Mouse (Mus musculus) monocyte, adult 5-6 weeks (primary cell): ENCODE data around the gene Clspn. TPM values are rescaled to one million over a fixed set of nuclear protein-coding genes. Genes with fewer than 3 reads are reported as not detected.

Experiments used
- ATAC-seq: fragments of 153-309, 156-312 bp; replicated peaks from 2 replicates; pipeline ENCODE4 v1.8.0; 2017; ENCODE audit warnings: mild to moderate bottlenecking; ENCODE audit not compliant: low TSS enrichment, insufficient number of reproducible peaks, severe bottlenecking, poor library complexity, low FRiP score
- total RNA-seq: library from RNA; stranded (forward); fragments of 200-1000, 200-491, 200-594 nt; gene quantifications from 3 replicates; pipeline ENCODE4 v1.2.3, GENCODE M21; 2017

The Clspn gene
- total RNA-seq, 1 experiment from 2014 or later = 9.2 TPM

GRCm38 (mm10) chr4:126619691-126620330 lies 63.1 kb downstream of the Clspn start:
- ATAC-seq = no peak

DNA sequence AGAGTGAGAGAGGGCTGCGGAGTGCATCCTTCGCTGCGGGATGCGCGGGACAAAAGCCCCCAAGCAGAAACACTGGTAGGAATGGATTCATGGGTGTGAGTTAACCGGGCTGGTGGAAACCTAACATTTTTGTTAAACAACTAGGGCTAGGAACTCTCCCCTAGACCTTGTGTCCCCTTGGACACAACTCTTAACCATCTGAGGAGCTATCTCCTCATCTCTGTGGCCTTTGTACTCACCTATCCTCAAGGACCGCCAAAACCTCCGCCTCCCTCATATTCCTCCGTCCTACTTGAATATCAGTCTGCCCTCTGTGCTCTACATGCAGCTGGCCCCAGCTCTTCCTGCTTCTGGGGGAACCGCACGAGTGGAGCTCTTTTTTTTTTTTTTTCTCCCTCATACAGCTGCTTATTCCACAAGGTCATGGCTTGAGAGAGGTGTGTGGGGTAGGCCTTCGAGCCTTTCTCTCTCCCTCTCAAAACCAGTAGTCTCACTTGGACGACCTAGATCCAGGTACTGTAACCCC lies 63.7 kb downstream of the Clspn start:
- ATAC-seq = no peak

GRCm38 (mm10) chr4:126627021-126627681 lies 70.4 kb downstream of the Clspn start:
- no peak for ATAC-seq

GRCm38 (mm10) chr4:126631922-126632321 lies 75.2 kb downstream of the Clspn start:
- ATAC-seq = no peak

DNA sequence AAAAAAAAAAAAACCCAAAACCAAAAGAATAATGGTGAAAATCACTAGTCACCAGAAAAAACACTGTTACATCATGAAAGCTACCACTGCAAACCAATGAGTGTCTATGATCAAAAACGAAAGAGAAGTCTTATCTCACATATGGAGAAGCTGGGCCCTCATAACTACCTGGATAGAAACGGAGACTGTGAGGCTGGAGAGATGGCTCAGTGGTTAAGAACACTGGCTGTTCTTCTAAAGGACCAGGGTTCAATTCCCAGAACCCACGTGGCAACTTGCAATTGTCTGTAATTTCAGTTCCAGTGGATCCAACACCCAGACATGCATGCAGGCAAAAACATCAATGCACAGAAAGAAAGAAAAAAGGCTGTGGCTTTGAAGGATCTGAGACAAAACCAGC lies 75.9 kb downstream of the Clspn start:
- no peak for ATAC-seq

GRCm38 (mm10) chr4:126636330-126636729 lies 79.6 kb downstream of the Clspn start:
- no peak for ATAC-seq

GRCm38 (mm10) chr4:126637446-126637845 lies 80.7 kb downstream of the Clspn start:
- ATAC-seq = no peak

GRCm38 (mm10) chr4:126639339-126639738 lies 82.6 kb downstream of the Clspn start:
- ATAC-seq = no peak

DNA sequence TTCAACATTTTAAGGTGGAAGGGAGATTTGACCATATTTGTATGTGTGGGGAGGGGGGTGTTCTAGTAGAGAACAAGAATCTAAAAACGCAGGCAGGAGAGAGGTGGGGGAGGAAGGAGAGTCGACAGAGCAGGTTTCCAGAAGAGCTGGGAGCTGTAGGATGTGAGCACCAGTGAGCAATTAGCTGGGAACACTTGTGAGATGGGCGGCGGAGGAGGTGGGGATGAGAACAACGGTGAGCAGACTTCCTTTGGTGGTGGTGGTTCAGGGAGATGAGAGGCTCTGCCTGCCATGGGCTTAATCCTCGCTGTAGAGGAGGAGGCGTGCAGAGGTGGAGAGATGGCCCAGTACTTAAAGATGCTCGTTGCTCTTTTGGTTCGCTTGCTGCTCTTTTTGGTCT lies 85.2 kb downstream of the Clspn start:
- ATAC-seq = no peak

Other genes with a start within 250 kb of the Clspn start
- gene Adprhl2, start 235.2 kb upstream of the Clspn start, total RNA-seq = 15.0 to 25.8 TPM (median 21.0 TPM) in 3 replicates
- not detected in 3 replicates for gene Tekt2, start 231.2 kb upstream of the Clspn start, total RNA-seq
- gene Ago3, start 127.4 kb upstream of the Clspn start, total RNA-seq = 3.9 to 11.1 TPM (median 6.4 TPM) in 3 replicates
- gene Ago1, start 88.4 kb upstream of the Clspn start, total RNA-seq = 10.7 to 25.3 TPM (median 18.5 TPM) in 3 replicates
- 3.7 to 8.4 TPM (median 5.7 TPM) in 3 replicates for gene Ago4, start 23.5 kb upstream of the Clspn start, total RNA-seq
- gene 5730409E04Rik, start 52.9 kb downstream of the Clspn start, total RNA-seq = 2.3 to 6.4 TPM (median 3.7 TPM) in 3 replicates
- gene Psmb2, start 120.7 kb downstream of the Clspn start, total RNA-seq = 64.6 to 85.4 TPM (median 64.6 TPM) in 3 replicates
- gene Tfap2e, start 179.3 kb downstream of the Clspn start, total RNA-seq = not detected in 3 replicates
- 4.7 to 9.4 TPM (median 6.5 TPM) in 3 replicates for gene Ncdn, start 196.5 kb downstream of the Clspn start, total RNA-seq
- gene AU040320, start 196.6 kb downstream of the Clspn start, total RNA-seq = 18.5 to 37.3 TPM (median 20.5 TPM) in 3 replicates